Mouse (Mus musculus) spleen, postnatal 36 days (tissue): ENCODE results near the gene Ntng1.

Experiments
- DNase-seq, 2 experiments: peaks; one replicate each; pipeline ENCODE4 v3.0.0; 2022; ENCODE audit warnings: low spot score in 2 of 2, mixed read lengths in 1 of 2

Ntng1 gene

DNA sequence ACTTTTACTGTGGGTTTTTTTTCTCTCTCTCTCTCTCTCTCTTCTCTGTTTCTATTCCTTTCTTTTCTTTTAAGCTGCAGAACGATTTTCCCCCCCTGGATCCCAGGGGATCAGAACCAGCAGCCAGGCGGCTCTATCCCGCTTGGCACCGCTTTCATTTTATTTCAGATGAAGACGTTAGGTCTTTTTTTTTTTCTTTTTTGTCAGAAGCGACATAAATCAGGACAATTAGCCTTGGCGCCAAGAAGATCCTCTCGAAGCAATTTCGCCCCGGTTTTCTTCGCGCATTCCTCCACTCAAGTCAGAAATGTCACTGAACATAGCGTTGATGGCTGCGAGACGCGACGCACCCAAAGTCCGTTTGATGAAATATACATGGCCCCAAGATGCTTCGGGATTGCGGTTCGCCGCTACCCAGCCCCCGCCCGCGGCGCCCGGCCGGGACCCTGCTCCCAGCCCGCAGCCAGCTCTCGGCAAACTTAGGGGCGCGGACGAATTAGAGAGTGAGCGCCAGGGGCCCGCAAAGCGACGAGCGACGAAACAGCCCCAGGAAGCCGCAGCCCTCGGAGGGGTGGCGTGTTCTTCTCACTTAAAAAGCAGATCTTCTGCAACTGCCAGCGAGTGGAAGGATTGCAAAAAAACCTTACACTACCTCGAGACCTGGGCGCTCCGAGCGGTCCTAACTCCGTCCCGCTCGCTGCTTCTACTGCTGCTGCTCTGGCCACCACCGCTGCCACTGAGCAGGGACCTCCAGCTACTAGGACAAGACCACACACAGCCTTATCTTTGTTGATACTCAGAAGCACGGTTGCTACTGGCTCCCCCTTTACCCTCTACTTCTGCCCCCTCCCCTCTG lies at the start of gene Ntng1:
Gene Ntng1 (minus strand): TSS at position 806 of the 856 bp plus-strand sequence.
- DNase-seq, result no peak

DNA sequence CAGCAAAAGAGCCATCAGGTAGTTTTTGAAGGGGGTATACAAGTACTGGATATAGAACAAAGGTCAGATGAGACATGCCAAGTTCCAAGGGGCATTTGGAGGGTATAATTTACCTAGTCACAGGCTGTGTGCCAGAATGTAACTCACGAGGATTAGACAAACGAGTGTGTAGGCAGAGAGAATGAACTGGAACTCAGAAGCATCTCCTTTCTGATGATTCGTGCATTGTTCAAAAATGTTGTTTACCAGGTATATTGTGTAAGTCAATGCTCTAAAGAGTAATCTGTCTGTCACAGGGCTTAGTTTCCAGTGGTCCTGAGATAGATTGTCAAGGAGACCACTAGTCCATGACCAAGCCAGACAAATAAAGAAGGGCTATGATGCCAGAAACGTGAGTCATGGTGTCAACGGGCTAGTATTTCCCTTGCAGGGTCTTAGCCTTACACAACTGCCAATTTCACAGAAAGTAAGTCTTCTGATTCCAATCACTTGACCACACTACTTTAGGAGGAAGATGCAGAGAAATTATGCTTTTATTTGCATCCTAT lies 43.7 kb upstream of the Ntng1 start:
- DNase-seq, result no peak

DNA sequence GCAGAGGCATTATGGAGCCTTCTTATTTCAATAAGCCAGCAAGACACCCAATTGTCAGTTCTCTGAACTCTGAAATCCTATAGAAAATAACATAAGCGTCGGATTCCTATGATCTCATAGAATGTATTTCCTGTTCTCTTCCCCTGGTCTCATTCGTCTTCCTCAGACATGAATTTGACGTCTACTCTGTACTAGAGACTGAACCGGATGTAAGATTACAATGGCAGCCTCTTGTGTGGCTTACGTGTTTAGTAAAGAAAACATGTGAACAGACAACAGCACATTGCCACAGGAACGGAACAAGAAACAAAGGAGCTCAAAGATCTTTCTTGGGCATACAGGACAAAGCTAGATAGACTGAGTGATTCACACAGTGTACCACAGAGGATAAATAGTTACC lies 5.3 kb upstream of the Ntng1 start:
- DNase-seq, result no peak

DNA sequence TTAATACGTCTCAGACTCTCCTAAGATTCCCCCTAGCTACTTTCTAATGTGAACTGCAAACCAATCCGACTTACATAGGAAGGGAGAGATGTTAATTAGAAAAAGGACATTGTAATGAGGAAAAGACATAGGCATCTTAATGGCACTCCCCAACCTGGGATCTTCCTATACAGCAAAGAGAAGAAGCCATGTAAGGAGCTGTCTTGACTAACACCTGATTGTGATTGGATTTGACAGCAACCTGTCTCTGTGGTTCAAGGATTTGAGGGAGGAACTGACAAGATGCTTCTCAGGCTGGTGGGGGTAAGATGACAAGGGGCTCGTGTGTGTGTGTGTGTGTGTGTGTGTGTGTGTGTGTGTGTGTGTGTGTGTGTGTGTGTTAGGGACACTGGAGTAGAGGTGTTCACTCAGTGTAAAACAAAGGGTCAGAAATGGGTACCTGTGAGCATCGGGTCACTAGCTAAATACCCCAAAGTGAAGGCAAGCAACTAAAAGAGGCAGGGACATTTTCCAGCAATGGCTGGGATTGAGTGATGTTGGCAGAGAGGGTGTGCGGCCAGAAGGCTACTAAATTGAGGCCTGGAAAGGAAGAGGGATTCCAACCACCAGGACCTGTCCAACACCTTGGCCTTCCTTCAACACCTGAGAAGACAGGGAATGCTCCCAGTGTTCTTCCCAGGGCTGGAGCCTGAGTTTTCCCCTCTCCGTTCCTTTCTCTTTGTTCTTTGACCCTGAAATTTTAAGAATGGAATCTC lies 667 bp upstream of the Ntng1 start:
- no peak for DNase-seq

DNA sequence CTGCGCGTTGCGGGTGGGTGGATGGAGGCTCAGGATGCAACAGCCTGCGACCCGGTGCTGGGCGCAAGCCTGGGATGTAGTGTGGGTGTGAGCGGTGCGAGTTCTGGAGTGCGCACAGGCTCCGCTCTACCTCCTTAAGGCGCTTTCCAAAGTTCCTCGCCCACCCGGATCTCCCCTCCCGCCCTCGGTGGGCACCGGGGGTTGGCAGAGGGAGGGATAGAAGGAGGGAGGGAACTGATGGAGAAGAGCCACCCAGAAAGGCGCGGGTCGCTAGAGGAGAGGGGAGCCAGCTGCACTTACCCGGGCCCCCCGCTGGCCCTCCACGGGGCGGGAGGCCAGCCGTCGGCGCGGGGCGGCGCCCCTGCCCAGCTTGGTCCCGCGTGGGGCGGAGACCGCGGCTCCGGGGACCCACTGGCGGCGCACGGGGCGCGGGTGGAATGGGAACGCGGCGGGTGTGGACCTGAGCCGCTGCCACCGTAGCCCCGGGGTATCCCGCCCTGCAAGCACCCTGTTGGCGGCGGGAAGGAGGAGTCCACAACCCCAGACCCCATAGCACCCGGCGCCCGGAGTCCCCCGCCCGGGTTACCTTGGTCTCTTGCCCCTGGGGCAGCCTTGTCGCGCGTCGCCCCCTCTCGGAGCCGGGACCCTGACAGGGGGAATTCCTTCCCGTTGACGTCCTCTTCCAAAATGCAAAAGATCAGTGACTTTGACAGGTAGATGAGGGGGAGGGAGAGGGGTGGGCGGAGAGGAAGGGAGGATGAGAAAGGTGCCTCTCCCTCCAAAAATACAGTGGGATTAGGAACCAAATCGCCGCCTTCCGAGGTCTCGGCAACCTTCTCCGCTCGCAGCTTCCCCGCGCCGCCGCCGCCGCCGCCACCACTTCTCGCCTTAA lies 1.3 kb downstream of the Ntng1 start:
- no peak for DNase-seq

DNA sequence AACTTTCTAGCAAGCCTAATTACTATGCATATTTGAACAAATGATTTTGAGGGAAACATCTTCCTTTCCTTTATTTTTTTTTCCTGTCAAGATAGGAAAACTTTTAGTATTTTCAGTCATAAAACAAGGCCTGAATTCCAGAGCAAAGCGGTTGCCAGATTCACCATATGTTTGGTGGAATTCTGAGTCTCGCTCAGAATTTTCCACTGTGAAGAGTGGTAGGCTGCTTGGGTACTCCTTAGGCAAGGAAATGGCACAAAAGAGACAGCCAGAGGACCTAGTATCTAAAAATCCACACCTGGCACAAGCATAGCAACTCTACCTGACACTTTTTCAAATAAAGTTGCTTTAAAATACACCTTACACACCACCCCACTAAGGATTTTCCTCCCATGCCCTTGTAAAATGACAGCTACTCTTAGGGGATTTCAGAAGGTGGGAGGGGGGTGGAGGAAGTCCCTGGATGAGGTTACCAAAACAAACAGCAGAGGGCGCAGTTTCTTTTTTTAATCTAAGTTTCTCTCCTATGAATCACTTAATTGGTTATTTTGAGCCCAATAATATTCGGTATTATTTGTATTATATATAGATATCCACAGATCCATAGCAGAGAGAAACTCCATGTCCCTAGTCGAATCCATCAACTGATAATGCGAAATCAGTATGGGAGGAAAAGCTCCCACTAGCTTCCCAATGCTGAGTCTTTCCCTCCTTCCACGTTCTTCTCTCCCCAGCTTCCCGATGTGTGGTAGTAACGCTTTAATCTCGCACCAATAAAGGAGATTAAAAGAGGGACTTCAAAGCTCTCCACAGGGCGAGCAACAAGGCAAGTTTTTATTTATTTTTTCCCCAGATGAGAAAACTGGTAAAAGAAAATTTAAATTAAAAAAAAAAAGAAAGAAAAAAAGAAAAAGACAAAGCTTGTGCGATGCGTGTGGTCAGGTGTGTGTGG lies 2.2 kb downstream of the Ntng1 start:
- no peak for DNase-seq

DNA sequence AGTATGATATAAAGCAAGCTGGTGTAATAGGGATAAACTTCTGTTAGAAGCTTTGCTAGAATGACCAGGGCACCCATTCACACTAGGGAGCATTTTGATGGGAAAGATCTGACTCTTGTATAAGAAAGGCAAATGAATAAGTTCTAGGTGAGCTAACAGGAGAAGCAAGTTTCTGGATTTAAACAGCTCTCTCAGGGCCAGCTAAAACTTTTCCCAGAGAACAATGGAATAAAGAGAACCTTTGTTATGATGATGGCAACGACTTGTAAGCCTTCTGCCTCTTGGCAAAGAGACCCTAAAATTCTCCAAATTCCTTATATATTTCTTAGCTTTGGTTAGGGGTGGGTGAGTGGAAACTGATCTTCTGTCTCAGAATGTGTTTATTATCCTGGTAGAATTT lies 7.7 kb downstream of the Ntng1 start:
- DNase-seq, result no peak

DNA sequence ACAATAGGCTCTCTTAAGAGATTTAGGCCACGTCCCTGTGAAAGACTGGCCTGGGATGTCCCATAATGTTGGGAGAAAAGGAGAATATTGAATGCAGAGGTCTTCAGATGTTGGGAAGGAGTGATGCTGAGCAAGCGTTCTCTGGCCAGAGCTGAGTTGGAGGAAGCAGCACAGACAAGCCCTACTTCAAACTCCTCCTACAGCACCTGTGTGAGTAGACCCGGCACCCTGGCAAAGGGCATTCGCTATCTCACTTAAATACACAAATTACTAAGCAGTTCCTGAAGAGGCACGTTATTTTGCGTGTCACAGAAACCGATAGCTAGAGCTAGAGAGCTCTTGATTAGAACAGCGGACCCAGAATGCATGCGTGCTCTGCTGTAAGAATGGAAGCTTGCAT lies 10.7 kb downstream of the Ntng1 start:
- DNase-seq, result no peak

DNA sequence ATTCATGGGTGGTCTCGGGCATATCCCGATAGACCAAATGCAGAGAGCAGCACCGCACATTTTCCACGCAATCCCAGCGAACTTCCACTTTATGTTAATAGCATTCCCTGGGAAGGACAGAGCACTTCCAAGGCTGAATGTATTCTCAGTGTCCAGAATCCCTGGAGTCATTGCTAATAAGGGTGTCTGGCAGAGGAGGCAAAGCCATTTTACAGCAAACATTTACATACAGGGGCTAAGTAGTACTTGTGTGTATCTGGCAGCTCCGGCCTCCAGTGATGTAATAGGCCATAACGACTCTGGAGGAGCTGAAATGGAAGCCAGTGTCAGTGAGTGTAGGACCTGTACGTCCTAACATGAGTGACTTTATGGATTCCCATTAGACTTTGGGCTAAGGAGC lies 11.5 kb downstream of the Ntng1 start:
- DNase-seq, result no peak

DNA sequence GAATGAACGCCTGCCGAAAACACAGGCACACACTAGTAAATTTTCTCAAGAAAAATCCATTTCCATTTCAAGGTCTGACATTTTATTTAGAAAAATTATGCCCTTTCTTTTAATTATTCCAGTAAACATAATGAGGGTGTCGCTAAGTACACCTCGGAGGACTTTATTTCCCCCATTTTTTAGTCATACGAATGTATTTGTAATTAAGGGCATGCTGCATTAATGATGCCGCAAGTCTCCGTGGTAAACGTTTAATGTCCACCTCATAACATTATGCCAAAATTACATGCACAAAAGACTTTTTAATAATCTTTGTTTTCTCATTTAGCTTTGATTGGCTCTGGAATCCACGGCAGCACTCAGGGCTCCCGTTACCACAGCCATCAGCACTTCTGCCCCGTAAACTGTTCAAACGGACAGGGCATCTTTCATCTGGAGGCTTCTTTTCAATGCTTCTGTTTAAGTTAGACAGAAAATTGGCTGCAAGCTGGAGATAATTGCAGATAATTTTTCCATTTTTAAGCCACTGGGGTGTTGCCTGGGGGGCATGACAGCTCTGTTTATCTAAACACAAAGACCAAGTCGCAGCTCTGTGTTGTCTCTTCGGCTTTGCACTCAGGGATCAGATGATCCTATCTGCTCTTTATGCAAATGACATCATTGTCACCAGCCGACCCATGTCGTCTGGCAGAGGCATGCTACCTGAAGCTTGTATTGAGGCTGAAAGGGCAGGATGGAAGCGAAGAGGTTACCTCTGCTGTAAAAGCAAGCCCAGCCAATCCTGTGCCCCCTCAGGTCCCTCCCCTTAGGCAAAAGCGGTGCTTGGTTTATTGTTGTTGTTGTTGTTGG lies 12.5 kb downstream of the Ntng1 start:
- no peak for DNase-seq

DNA sequence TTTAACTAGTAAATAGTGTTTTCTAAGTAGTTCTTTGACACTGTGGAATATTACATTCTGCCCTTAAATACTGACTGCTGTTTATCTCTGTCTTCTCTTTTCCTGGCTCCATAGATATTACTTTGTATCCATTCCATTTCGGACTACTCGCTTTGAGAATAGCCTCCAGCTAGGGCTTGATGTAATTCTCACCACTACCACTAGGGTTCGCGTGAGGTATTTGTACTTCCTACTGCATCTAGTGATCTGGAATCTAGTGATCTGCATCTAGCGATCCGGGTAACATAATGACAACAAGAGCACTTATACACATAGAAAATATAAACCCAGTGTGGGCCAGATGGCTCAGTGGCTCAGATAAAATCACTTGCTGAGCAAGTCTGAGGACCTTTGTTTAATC lies 14.2 kb downstream of the Ntng1 start:
- no peak for DNase-seq

DNA sequence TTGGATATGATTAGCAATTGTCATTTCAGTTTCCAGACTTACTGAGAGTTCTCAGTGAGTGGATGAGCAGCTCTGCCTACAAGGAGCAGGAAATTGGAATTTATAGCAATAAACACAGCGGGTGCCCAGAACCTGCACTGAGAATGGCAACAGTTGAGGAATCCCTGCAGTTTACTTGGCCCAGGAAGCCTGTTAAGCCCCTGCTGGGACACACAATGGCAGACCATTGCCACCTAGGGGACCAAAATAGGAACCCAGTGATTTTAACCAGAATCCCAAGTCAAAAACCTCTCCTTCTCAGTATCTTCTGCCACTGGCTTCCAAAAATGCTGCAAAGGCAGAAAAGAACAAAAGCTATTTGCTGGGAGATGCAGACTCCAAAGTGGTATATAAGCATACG lies 37.8 kb downstream of the Ntng1 start:
- DNase-seq, result no peak

DNA sequence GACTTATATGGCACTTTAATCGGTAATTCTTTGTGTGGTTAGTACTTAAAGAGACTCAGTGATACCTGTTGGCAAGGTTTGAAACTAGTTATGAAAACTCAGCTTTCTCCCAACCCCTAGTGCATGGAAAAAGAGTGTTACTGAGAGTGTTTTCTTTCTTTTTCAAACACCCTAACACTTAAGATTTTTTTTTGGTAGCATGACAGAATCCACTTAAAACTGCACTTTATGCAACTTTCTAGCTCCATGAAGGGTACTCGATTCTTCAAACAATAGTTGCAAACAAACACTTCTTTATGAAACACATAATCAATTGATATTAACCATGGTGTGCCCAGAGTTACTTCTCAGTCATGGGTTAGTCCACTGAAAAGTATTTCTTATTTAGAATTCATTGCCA lies 49.4 kb downstream of the Ntng1 start:
- DNase-seq, result no peak

DNA sequence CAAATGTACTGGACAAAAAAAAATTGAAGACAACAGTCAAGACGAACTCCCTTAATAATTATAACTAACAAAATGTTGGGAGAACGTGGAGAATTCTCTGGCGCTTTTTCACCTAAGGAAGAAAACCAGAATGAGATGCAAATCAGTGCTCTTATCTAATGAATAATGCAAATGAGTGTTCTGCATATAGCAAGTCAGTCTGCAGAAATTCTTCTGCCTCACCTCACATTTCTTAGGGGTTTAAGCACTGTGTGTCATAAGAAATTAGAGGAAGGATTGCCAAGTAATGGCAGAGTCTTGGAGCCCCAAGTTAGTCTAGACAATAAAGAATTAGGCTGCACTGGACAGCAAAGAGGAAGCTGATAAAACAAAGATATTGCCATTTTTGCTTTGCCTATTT lies 49.8 kb downstream of the Ntng1 start:
- no peak for DNase-seq

DNA sequence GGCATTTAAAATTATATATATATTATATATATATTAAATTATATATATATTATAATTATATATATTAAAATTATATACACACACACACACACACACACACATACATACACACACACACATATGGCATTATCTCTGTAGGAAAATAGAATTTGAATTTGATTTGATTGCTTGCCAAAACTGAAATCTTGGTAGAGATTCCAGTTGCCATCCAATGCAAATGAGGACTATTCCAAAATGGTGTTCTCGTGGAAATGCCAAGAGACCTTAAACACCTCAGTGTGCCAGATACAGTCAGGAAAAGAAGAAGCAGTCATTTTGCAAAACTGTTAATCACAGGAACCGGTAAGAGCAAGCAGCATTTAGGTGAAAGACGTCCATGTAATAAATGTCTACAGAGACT lies 51.3 kb downstream of the Ntng1 start:
- no peak for DNase-seq

DNA sequence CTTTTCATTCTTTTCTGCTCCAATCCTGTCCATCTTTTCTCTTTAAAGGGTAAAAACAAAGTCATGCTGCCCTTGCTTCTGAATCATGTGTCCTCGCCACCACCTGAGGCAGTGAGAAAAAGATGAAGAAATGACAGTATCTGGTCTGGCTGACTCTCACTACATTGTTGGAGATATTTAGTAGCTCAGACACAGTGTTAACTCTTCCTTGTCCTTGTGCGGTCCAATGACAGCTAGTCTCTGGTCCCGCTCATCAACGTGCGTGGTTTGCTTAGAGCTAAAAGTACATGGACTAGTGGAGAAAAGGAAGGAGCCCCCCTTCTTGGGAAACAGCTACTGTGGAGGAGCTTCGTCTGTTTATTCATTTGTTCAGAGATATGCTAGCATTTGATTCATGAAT lies 56.6 kb downstream of the Ntng1 start:
- no peak for DNase-seq

DNA sequence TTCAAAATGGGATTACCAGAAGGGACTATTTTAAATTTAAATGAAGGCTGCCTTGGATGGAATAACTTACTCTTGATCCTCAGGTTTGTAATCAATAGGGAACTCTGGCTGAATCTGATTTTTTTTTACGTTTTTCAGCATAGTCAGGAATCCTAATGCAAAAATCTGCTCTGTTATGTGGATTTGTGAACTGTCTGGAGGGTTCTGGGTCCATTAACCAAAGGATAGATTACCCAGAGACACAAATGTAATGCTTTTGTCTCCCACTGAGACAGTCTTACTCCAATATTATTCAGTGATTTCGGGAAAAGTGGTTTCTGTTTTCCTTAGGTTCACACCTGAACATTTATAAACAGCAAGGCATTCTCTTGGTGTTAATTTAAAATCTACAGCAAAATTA lies 58.5 kb downstream of the Ntng1 start:
- DNase-seq, result no peak

DNA sequence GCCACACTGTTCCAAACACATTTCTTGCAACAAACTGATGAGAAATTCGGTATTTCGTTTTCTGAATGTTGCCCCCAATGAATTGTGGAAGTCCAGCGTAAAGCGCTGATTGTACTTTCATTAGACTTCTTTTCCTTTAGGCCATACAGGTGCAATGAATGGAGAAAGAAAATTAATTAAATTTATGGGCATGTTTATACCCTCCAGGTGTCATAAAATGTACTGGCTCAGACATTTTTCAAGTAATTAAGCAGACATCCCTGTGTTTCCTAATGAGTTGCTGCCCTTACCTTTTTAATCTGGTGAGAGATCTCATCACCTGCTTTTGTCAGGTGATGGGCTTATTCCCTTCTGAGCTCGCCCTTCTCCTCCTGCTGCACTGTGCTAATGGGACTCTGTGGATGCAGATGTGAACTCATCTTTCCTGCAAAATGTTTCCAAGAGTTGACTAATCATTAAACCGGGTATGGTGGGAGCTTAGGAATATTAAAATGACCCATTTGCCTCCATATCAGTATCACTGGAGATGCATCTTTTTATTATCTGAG lies 79.0 kb downstream of the Ntng1 start:
- no peak for DNase-seq

DNA sequence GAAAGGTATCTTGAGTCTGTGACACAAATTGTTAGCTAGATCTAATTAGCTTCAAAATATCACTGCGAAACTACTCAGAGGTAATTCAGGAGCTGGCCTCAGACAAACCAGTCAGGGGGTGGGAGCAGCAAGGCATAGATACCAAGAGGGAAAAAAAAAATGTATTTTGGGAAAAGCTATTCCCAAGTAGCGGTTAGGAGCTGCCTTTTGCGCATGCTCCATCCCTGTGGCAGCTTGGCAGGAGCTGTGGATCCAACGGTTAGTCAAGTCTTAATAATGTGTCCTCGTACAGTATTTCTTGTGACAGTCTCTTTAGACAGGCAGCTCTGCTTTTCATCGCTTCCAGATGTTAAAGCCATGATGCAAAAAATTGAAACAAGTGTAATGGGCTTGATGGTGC lies 87.9 kb downstream of the Ntng1 start:
- DNase-seq, result no peak

DNA sequence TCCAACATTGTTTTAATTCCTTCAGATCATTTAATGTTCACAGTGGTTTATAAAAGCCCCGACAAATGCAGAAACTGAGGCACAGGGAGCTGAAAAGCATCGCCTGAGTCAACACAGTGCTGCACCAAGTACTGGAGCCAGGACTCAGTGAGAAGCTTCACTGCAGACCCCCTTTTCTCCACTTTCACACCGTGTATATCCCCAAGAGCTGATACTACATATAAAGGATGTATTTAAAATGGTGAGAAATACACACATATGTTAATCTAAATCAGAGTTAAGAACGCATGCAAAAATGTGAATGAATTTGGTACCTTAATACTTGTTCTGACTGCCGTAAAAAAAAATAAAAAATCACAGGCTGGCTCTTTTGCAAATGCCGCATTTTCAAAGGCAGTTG lies 88.4 kb downstream of the Ntng1 start:
- no peak for DNase-seq
